Mouse (Mus musculus): ENCODE results near the gene Akap9.
"Not testable (repeated sequence)": the region's sequence is repeated elsewhere in the genome, so short reads cannot be mapped to it uniquely, and the experiment has no call there.

Akap9 gene

GRCm38 (mm10) chr5:4023742-4024681 is 96.2 kb downstream of the Akap9 start:
- ChIA-PET POLR2A (interaction anchor here in 1 of 4 experiments (0.6 to 1.5 kb wide), 3 partner anchors 8 to 112 kb away, joined by 3 to 8 read pairs (median 3); partner anchors contain the start of gene Akap9), CTCF (interaction anchor here in 2 of 4 experiments (0.6 to 0.7 kb wide), 3 partner anchors 7 to 347 kb away, joined by 3 to 5 read pairs (median 3); no protein-coding TSS in a partner anchor)

- ChIA-PET POLR2A (interaction anchor here in 1 of 4 experiments (0.9 kb wide), 1 partner anchor 9 kb away, joined by 8 read pairs; no protein-coding TSS in a partner anchor), CTCF (interaction anchor here in 1 of 4 experiments (0.7 kb wide), 1 partner anchor 347 kb away, joined by 3 read pairs; no protein-coding TSS in a partner anchor)
These were observed 96.9 kb downstream of the Akap9 start for GRCm38 (mm10) chr5:4024727-4025126.

GRCm38 (mm10) chr5:4026336-4026735 is 98.5 kb downstream of the Akap9 start:
- POLR2A ChIA-PET, CTCF ChIA-PET: not testable (repeated sequence)

GRCm38 (mm10) chr5:4028486-4029173 is 100.8 kb downstream of the Akap9 start:
- ChIA-PET CTCF (no interaction called here), POLR2A (interaction anchor here in 1 of 4 experiments (1.3 to 1.8 kb wide), 2 partner anchors 13 to 20 kb away, joined by 3 to 5 read pairs; no protein-coding TSS in a partner anchor)

- ChIA-PET CTCF (no interaction called here), POLR2A (no interaction called here)
These were observed 104.0 kb downstream of the Akap9 start for GRCm38 (mm10) chr5:4031846-4032245.

GRCm38 (mm10) chr5:4036686-4037085 is 108.8 kb downstream of the Akap9 start:
- POLR2A ChIA-PET = no interaction called here
- CTCF ChIA-PET = interaction anchor here in 1 of 4 experiments (0.5 kb wide), 1 partner anchor 1449 kb away, joined by 4 read pairs; no protein-coding TSS in a partner anchor

- ChIA-PET POLR2A (no interaction called here), CTCF (no interaction called here)
These were observed 111.5 kb downstream of the Akap9 start for GRCm38 (mm10) chr5:4039351-4039750.

GRCm38 (mm10) chr5:4040372-4040771 is 112.5 kb downstream of the Akap9 start:
- ChIA-PET POLR2A (no interaction called here), CTCF (interaction anchor here in 1 of 4 experiments (0.6 kb wide), 1 partner anchor 19 kb away, joined by 3 read pairs; no protein-coding TSS in a partner anchor)

- ChIA-PET CTCF (no interaction called here), POLR2A (no interaction called here)
These were observed 113.1 kb downstream of the Akap9 start for GRCm38 (mm10) chr5:4040922-4041321.

GRCm38 (mm10) chr5:4060313-4060712 is 132.5 kb downstream of the Akap9 start:
- CTCF ChIA-PET = no interaction called here
- POLR2A ChIA-PET = no interaction called here

- CTCF ChIA-PET = interaction anchor here in 3 of 4 experiments (0.6 to 1.2 kb wide), 3 partner anchors 35 to 43 kb away, joined by 3 to 5 read pairs (median 3); partner anchors contain the start of gene Cyp51 (in 1 of the 3)
- POLR2A ChIA-PET = interaction anchor here in 3 of 4 experiments (1.0 to 1.4 kb wide), 3 partner anchors 12 to 13 kb away, joined by 3 read pairs; no protein-coding TSS in a partner anchor
These were observed 138.7 kb downstream of the Akap9 start for GRCm38 (mm10) chr5:4066476-4067115.

GRCm38 (mm10) chr5:4067203-4067602 is 139.3 kb downstream of the Akap9 start:
- ChIA-PET POLR2A (interaction anchor here in 3 of 4 experiments (1.0 to 1.4 kb wide), 3 partner anchors 12 kb away, joined by 3 read pairs; no protein-coding TSS in a partner anchor), CTCF (interaction anchor here in 2 of 4 experiments (0.7 to 1.4 kb wide), 2 partner anchors 34 to 44 kb away, joined by 4 to 5 read pairs; no protein-coding TSS in a partner anchor)

GRCm38 (mm10) chr5:4079086-4079485 is 151.2 kb downstream of the Akap9 start:
- CTCF ChIA-PET = no interaction called here
- POLR2A ChIA-PET = interaction anchor here in 3 of 4 experiments (0.7 to 1.9 kb wide), 13 partner anchors 9 to 28 kb away, joined by 3 to 7 read pairs (median 4); partner anchors contain the start of gene Cyp51 (in 1 of the 3)

GRCm38 (mm10) chr5:4080861-4081260 is 153.0 kb downstream of the Akap9 start:
- POLR2A ChIA-PET = interaction anchor here in 1 of 4 experiments (1.1 kb wide), 1 partner anchor 8 kb away, joined by 3 read pairs; no protein-coding TSS in a partner anchor
- CTCF ChIA-PET = no interaction called here

GRCm38 (mm10) chr5:4081513-4081912 is 153.7 kb downstream of the Akap9 start:
- ChIA-PET CTCF (no interaction called here), POLR2A (interaction anchor here in 1 of 4 experiments (1.0 kb wide), 1 partner anchor 9 kb away, joined by 3 read pairs; no protein-coding TSS in a partner anchor)

GRCm38 (mm10) chr5:4084948-4085347 is 157.1 kb downstream of the Akap9 start:
- CTCF ChIA-PET = no interaction called here
- POLR2A ChIA-PET = interaction anchor here in 1 of 4 experiments (0.6 to 1.3 kb wide), 3 partner anchors 8 to 573 kb away, joined by 3 to 4 read pairs (median 4); no protein-coding TSS in a partner anchor

- POLR2A ChIA-PET = no interaction called here
- CTCF ChIA-PET = interaction anchor here in 1 of 4 experiments (0.6 kb wide), 1 partner anchor 313 kb away, joined by 5 read pairs; no protein-coding TSS in a partner anchor
These were observed 158.5 kb downstream of the Akap9 start for GRCm38 (mm10) chr5:4086309-4086708.

GRCm38 (mm10) chr5:4088190-4088589 is 160.3 kb downstream of the Akap9 start:
- ChIA-PET CTCF (no interaction called here), POLR2A (interaction anchor here in 3 of 4 experiments (0.9 to 2.3 kb wide), 6 partner anchors 8 to 29 kb away, joined by 3 to 8 read pairs (median 3); partner anchors contain the start of gene Cyp51 (in 1 of the 3))

Measured in embryonic stem cell, embryonic (primary cell).